Mouse (Mus musculus) skeletal muscle tissue, adult 2 months (tissue): ENCODE measurements around the gene Nhs.
A peak's percentile ranks its signal among the peaks of the same experiment; 100 is the strongest.

Source experiments
- DNase-seq: peaks from one replicate; pipeline ENCODE4 v3.0.0-alpha.2; 2012; ENCODE audit warnings: low read depth, low spot score

The Nhs gene

GRCm38 (mm10) chrX:162159637-162160611, at the start of gene Nhs:
Nhs (minus strand) TSS chrX:162159730.
- DNase-seq, result no peak

GRCm38 (mm10) chrX:162206350-162206884, 46.9 kb upstream of the Nhs start:
- no peak for DNase-seq

GRCm38 (mm10) chrX:162158743-162159636, 540 bp downstream of the Nhs start:
- no peak for DNase-seq

GRCm38 (mm10) chrX:162158142-162158541, 1.4 kb downstream of the Nhs start:
- no peak for DNase-seq

GRCm38 (mm10) chrX:162137807-162138206, 21.7 kb downstream of the Nhs start:
- DNase-seq, result no peak

GRCm38 (mm10) chrX:162113257-162113656, 46.3 kb downstream of the Nhs start:
- no peak for DNase-seq

- no peak for DNase-seq
Measured at GRCm38 (mm10) chrX:162102802-162103434, 56.6 kb downstream of the Nhs start.

- no peak for DNase-seq
Measured at GRCm38 (mm10) chrX:162098364-162098763, 61.2 kb downstream of the Nhs start.

GRCm38 (mm10) chrX:162087291-162087690, 72.2 kb downstream of the Nhs start:
- DNase-seq, result no peak

GRCm38 (mm10) chrX:162085897-162086200, 73.7 kb downstream of the Nhs start:
- no peak for DNase-seq

- peak; percentile 3 for DNase-seq
Measured at GRCm38 (mm10) chrX:162085062-162085896, 74.3 kb downstream of the Nhs start.

GRCm38 (mm10) chrX:162063164-162063563, 96.4 kb downstream of the Nhs start:
- DNase-seq, result no peak

- no peak for DNase-seq
Measured at GRCm38 (mm10) chrX:162055635-162056034, 103.9 kb downstream of the Nhs start.

- no peak for DNase-seq
Measured at GRCm38 (mm10) chrX:162053566-162053965, 106.0 kb downstream of the Nhs start.

- DNase-seq, result no peak
Measured at GRCm38 (mm10) chrX:162052534-162052933, 107.0 kb downstream of the Nhs start.

GRCm38 (mm10) chrX:162049616-162050015, 109.9 kb downstream of the Nhs start:
- no peak for DNase-seq

- no peak for DNase-seq
Measured at GRCm38 (mm10) chrX:162045527-162045926, 114.0 kb downstream of the Nhs start.

GRCm38 (mm10) chrX:162044109-162044508, 115.4 kb downstream of the Nhs start:
- no peak for DNase-seq

- DNase-seq, result peak; percentile 2
Measured at GRCm38 (mm10) chrX:162025210-162025953, 134.1 kb downstream of the Nhs start.

- no peak for DNase-seq
Measured at GRCm38 (mm10) chrX:162021724-162022123, 137.8 kb downstream of the Nhs start.
